Mouse (Mus musculus) left cerebral cortex, postnatal 36 days (tissue): ENCODE measurements around the gene Ndufs7. TPM values are rescaled to one million over a fixed set of nuclear protein-coding genes. Genes with fewer than 3 reads are reported as not detected.
"Not testable (repeated sequence)": the region's sequence is repeated elsewhere in the genome, so short reads cannot be mapped to it uniquely, and the experiment has no call there.

ENCODE experiments used
- DNase-seq, 2 experiments: peaks; one replicate each; pipeline ENCODE4 v3.0.0; 2021 to 2022; ENCODE audit warnings: low spot score in 2 of 2, mixed read lengths in 1 of 2
- intact Hi-C: fragments of 180-260 bp; cut with DNase I; formaldehyde crosslinking; loops from one replicate; pipeline ENCODE4 v1.15.1; 2025
- total RNA-seq, 2 experiments: library from RNA; stranded (reverse); gene quantifications; 2 replicates each; pipeline ENCODE4 v1.2.3; 2021

The Ndufs7 gene
- total RNA-seq, 2 experiments from 2014 or later = 185 to 213 TPM

GRCm38 (mm10) chr10:80238306-80238705, 10.6 kb upstream of the Ndufs7 start:
- intact Hi-C loops = no loop called here
- DNase-seq = no peak

- intact Hi-C loops = no loop called here
- no peak for DNase-seq
Observed at GRCm38 (mm10) chr10:80239791-80240190, 9.1 kb upstream of the Ndufs7 start.

GRCm38 (mm10) chr10:80242088-80242487, 6.8 kb upstream of the Ndufs7 start:
- DNase-seq = no peak
- intact Hi-C loops = no loop called here

GRCm38 (mm10) chr10:80242607-80243006, 6.3 kb upstream of the Ndufs7 start:
- intact Hi-C loops = no loop called here
- no peak for DNase-seq

- intact Hi-C loops = loop anchor here (1.0 kb wide), 1 partner anchor 70 kb away; no protein-coding TSS in a partner anchor
- DNase-seq = no peak
Observed at GRCm38 (mm10) chr10:80244791-80245399, 4.0 kb upstream of the Ndufs7 start.

GRCm38 (mm10) chr10:80245600-80245999, 3.3 kb upstream of the Ndufs7 start:
- intact Hi-C loops = loop anchor here (1.0 kb wide), 1 partner anchor 70 kb away; no protein-coding TSS in a partner anchor
- DNase-seq = peak; percentile 66 to 77

- no peak for DNase-seq
- intact Hi-C loops = no loop called here
Observed at GRCm38 (mm10) chr10:80247849-80248248, 1.1 kb upstream of the Ndufs7 start.

- intact Hi-C loops, DNase-seq: not testable (repeated sequence)
Observed at GRCm38 (mm10) chr10:80248437-80248836, 484 bp upstream of the Ndufs7 start.

- intact Hi-C loops = no loop called here
- DNase-seq = no peak
Observed at GRCm38 (mm10) chr10:80250059-80250458, 1.1 kb downstream of the Ndufs7 start.

- intact Hi-C loops = no loop called here
- DNase-seq = no peak
Observed at GRCm38 (mm10) chr10:80250573-80250972, 1.7 kb downstream of the Ndufs7 start.

- intact Hi-C loops = no loop called here
- DNase-seq = no peak
Observed at GRCm38 (mm10) chr10:80252011-80252410, 3.1 kb downstream of the Ndufs7 start.

GRCm38 (mm10) chr10:80252493-80253274, 3.8 kb downstream of the Ndufs7 start:
- no peak for DNase-seq
- intact Hi-C loops = no loop called here

- intact Hi-C loops = no loop called here
- DNase-seq = no peak
Observed at GRCm38 (mm10) chr10:80253551-80253950, 4.6 kb downstream of the Ndufs7 start.

- DNase-seq = no peak
- intact Hi-C loops = no loop called here
Observed at GRCm38 (mm10) chr10:80254331-80255297, 5.7 kb downstream of the Ndufs7 start.

- DNase-seq = no peak
- intact Hi-C loops = no loop called here
Observed at GRCm38 (mm10) chr10:80255881-80256535, 7.1 kb downstream of the Ndufs7 start.

- intact Hi-C loops = no loop called here
- no peak for DNase-seq
Observed at GRCm38 (mm10) chr10:80257936-80258335, 9.0 kb downstream of the Ndufs7 start.

- no peak for DNase-seq
- intact Hi-C loops = no loop called here
Observed at GRCm38 (mm10) chr10:80258752-80259462, 10.0 kb downstream of the Ndufs7 start.

GRCm38 (mm10) chr10:80259463-80259805, 10.5 kb downstream of the Ndufs7 start:
- DNase-seq = no peak
- intact Hi-C loops = no loop called here
